Mouse (Mus musculus) large intestine, adult 2 months (tissue): ENCODE data around the gene Xrcc5. TPM values are rescaled to one million over a fixed set of nuclear protein-coding genes. Genes with fewer than 3 reads are reported as not detected.

Experiments
- DNase-seq: peaks from one replicate; pipeline ENCODE4 v3.0.0-alpha.2; 2012; ENCODE audit warnings: low read depth, low spot score
- WGBS: fragments of 180-500 bp; shearing (Covaris S2); methylation state at CpG from one replicate; pipeline ENCODE4 v1.1.7; 2018; 5-methylcytosine and 5-hydroxymethylcytosine counted together
- polyA plus RNA-seq: library from polyadenylated mRNA; depleted of rRNA; stranded (reverse); fragments of >200 nt; gene quantifications from 2 replicates; pipeline ENCODE4 v1.2.3, GENCODE M21; 2012; rRNA removed

The Xrcc5 gene
- polyA plus RNA-seq, 1 experiment: 2.1 TPM

- 85% methylated on average over 8 of the region's 8 CpGs for WGBS
- no peak for DNase-seq
These were observed 121.3 kb downstream of the Xrcc5 start for GRCm38 (mm10) chr1:72428526-72428925.

- DNase-seq: no peak
- WGBS: 78% methylated on average over 7 of the region's 7 CpGs
These were observed 122.0 kb downstream of the Xrcc5 start for GRCm38 (mm10) chr1:72429107-72429807.

- WGBS: 53% methylated on average over 1 of the region's 1 CpGs
- DNase-seq: no peak
These were observed 125.4 kb downstream of the Xrcc5 start for GRCm38 (mm10) chr1:72432579-72432978.

- 61% methylated on average over 3 of the region's 3 CpGs for WGBS
- DNase-seq: no peak
These were observed 127.3 kb downstream of the Xrcc5 start for GRCm38 (mm10) chr1:72434510-72434909.

- DNase-seq: no peak
These were observed 129.7 kb downstream of the Xrcc5 start for GRCm38 (mm10) chr1:72436967-72437366.

GRCm38 (mm10) chr1:72439146-72439545 is 131.9 kb downstream of the Xrcc5 start:
- DNase-seq: no peak
- 72% methylated on average over 8 of the region's 8 CpGs for WGBS

More at GRCm38 (mm10) chr1:72436967-72437366, 129.7 kb downstream of the Xrcc5 start:
- 54% methylated on average over 5 of the region's 5 CpGs for WGBS

GRCm38 (mm10) chr1:72442747-72443146 is 135.5 kb downstream of the Xrcc5 start:
- WGBS: 88% methylated on average over 2 of the region's 2 CpGs
- no peak for DNase-seq

Other genes starting within 250 kb of the Xrcc5 start
- gene Mreg, start 95.1 kb upstream of the Xrcc5 start, polyA plus RNA-seq: 11.3 and 11.9 TPM in 2 replicates
- 11.1 and 13.0 TPM in 2 replicates for gene Pecr, start 23.1 kb upstream of the Xrcc5 start, polyA plus RNA-seq
- 0.03 and 0.14 TPM in 2 replicates for gene Tmem169, start 23.1 kb upstream of the Xrcc5 start, polyA plus RNA-seq
- gene March4, start 229.5 kb downstream of the Xrcc5 start, polyA plus RNA-seq: 0.07 and 0.14 TPM in 2 replicates